Mouse (Mus musculus): ENCODE results near the gene Snapc3. TPM values are rescaled to one million over a fixed set of nuclear protein-coding genes. Genes with fewer than 3 reads are reported as not detected.
"Not testable (repeated sequence)": the region's sequence is repeated elsewhere in the genome, so short reads cannot be mapped to it uniquely, and the experiment has no call there.

Gene Snapc3
- polyA plus RNA-seq, 1 experiment = 31.8 TPM

- Histone ChIP-seq H3K4me3 (ENCODE audit: insufficient read depth, low read length) (no peak overlapping the region), H3K4me1 (ENCODE audit: control insufficient read depth, insufficient read depth, low read length) (no peaks in the 10 kb centered on the region), H3K27ac (ENCODE audit: insufficient read depth, low read length) (no peak overlapping the region)
- TF ChIP-seq CTCF (IDR thresholded peaks at IDR 0.05; ENCODE audit: extremely low read depth, insufficient read depth, low read length) (no peak), POLR2A (IDR thresholded peaks at IDR 0.05; ENCODE audit: extremely low read depth, insufficient read depth, low read length) (no peak)
These were observed 50.7 kb downstream of the Snapc3 start for GRCm38 (mm10) chr4:83468208-83468607.

DNA sequence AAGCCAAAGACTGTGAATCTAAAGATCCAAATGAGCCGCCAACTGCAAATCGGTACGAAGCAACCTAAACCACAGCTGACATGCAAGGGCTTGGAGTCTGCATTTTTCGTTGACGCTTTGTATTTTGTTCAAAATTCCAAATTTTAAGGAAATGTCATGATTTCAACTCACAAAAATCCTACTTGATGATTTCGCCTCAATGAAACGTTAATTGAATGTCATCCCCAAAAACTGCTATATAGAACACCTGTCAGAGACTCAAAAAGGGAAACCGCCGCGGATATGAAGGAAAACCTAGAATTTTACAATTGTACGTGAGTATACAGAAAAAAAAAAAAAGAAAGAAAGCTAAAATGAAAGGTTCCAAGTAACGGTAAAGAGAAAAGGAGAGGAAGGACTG is 67.7 kb downstream of the Snapc3 start:
- Histone ChIP-seq H3K4me3 (ENCODE audit: insufficient read depth, low read length) (peak overlapping the region; percentile 90), H3K27ac (ENCODE audit: insufficient read depth, low read length) (no peak overlapping the region), H3K4me1 (ENCODE audit: control insufficient read depth, insufficient read depth, low read length) (peaks cover 5% of the 10 kb centered on the region)
- TF ChIP-seq CTCF (IDR thresholded peaks at IDR 0.05; ENCODE audit: extremely low read depth, insufficient read depth, low read length) (no peak), POLR2A (IDR thresholded peaks at IDR 0.05; ENCODE audit: extremely low read depth, insufficient read depth, low read length) (no peak)

GRCm38 (mm10) chr4:83485735-83486116 is 68.2 kb downstream of the Snapc3 start:
- peak; percentile 44 for TF ChIP-seq CTCF (IDR thresholded peaks at IDR 0.05; ENCODE audit: extremely low read depth, insufficient read depth, low read length)
- TF ChIP-seq POLR2A (IDR thresholded peaks at IDR 0.05; ENCODE audit: extremely low read depth, insufficient read depth, low read length) = no peak
- Histone ChIP-seq H3K27ac (ENCODE audit: insufficient read depth, low read length) (peak overlapping the region; percentile 100), H3K4me3 (ENCODE audit: insufficient read depth, low read length) (peak overlapping the region; percentile 90), H3K4me1 (ENCODE audit: control insufficient read depth, insufficient read depth, low read length) (peaks cover 5% of the 10 kb centered on the region)

GRCm38 (mm10) chr4:83486117-83486901 is 68.8 kb downstream of the Snapc3 start, which contains the start of gene Psip1:
Gene Psip1, minus strand, starts transcription at chr4:83486459.
- no peak for TF ChIP-seq CTCF (IDR thresholded peaks at IDR 0.05; ENCODE audit: extremely low read depth, insufficient read depth, low read length)
- TF ChIP-seq POLR2A (IDR thresholded peaks at IDR 0.05; ENCODE audit: extremely low read depth, insufficient read depth, low read length) = peak; percentile 56; the same call in 1 of the 2 replicates
- H3K27ac ChIP-seq (ENCODE audit: insufficient read depth, low read length) = peak within 1 kb of the TSS; percentile 100

GRCm38 (mm10) chr4:83489121-83489520 is 71.6 kb downstream of the Snapc3 start:
- Histone ChIP-seq H3K4me3 (ENCODE audit: insufficient read depth, low read length) (no peak overlapping the region), H3K27ac (ENCODE audit: insufficient read depth, low read length) (no peak overlapping the region), H3K4me1 (ENCODE audit: control insufficient read depth, insufficient read depth, low read length) (no peaks in the 10 kb centered on the region; the same call in 1 of the 2 replicates)
- no peak for TF ChIP-seq POLR2A (IDR thresholded peaks at IDR 0.05; ENCODE audit: extremely low read depth, insufficient read depth, low read length)
- TF ChIP-seq CTCF (IDR thresholded peaks at IDR 0.05; ENCODE audit: extremely low read depth, insufficient read depth, low read length) = no peak

More at GRCm38 (mm10) chr4:83486117-83486901, 68.8 kb downstream of the Snapc3 start, which contains the start of gene Psip1:
- Histone ChIP-seq H3K4me3 (ENCODE audit: insufficient read depth, low read length) (peak within 1 kb of the TSS; percentile 90), H3K4me1 (ENCODE audit: control insufficient read depth, insufficient read depth, low read length) (peaks cover 3% of the 10 kb centered on the region)

DNA sequence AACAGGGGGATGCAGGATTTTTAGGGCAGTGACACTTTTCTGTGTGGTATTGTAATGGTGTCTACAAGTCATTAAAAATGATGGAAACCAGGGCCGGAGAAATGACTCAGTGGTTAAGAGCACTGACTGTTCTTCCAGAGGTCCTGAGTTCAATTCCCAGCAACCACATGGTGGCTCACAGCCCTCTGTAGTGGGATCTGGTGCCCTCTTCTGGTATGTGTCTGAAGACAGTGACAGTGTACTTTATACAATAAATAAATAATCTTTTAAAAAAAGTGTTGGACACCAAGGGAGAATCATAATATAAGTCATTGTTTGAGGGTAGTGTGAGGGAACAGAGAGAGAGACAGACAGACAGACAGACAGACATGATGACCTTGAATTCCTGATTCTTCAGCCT is 75.6 kb downstream of the Snapc3 start:
- Histone ChIP-seq H3K27ac (ENCODE audit: insufficient read depth, low read length) (no peak overlapping the region), H3K4me1 (ENCODE audit: control insufficient read depth, insufficient read depth, low read length) (no peaks in the 10 kb centered on the region), H3K4me3 (ENCODE audit: insufficient read depth, low read length) (no peak overlapping the region)
- TF ChIP-seq POLR2A (IDR thresholded peaks at IDR 0.05; ENCODE audit: extremely low read depth, insufficient read depth, low read length) (no peak), CTCF (IDR thresholded peaks at IDR 0.05; ENCODE audit: extremely low read depth, insufficient read depth, low read length) (no peak)

DNA sequence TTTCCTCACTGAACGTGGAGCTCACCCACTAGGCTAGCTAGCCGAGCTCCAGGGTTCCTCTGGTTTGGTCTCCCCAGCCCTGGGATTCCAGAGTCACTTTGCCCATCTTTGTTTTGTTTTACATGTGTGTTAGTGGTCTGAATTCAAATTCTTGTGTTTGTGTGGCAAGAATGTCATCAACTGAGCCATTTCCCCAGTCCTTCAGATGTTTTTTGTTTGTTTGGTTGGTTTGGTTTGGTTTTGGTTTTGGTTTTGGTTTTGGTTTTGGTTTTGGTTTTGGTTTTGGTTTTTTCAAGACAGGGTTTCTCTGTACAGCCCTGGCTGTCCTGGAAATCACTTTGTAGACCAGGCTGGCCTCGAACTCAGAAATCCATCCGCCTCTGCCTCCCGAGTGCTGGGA is 79.5 kb downstream of the Snapc3 start:
- not testable (repeated sequence) for H3K27ac ChIP-seq (ENCODE audit: insufficient read depth, low read length); H3K4me1 ChIP-seq (ENCODE audit: control insufficient read depth, insufficient read depth, low read length); H3K4me3 ChIP-seq (ENCODE audit: insufficient read depth, low read length)

GRCm38 (mm10) chr4:83500154-83501036 is 82.9 kb downstream of the Snapc3 start:
- Histone ChIP-seq H3K27ac (ENCODE audit: insufficient read depth, low read length) (0 out of 2 replicates have a peak overlapping the region, but pooled peaks have one; percentile 23), H3K4me3 (ENCODE audit: insufficient read depth, low read length) (peak overlapping the region; percentile 61), H3K4me1 (ENCODE audit: control insufficient read depth, insufficient read depth, low read length) (0 out of 2 replicates have a peak, but pooled peaks cover 2% of the 10 kb centered on the region)
- TF ChIP-seq CTCF (IDR thresholded peaks at IDR 0.05; ENCODE audit: extremely low read depth, insufficient read depth, low read length) = no peak
- TF ChIP-seq POLR2A (IDR thresholded peaks at IDR 0.05; ENCODE audit: extremely low read depth, insufficient read depth, low read length) = no peak

- Histone ChIP-seq H3K4me3 (ENCODE audit: insufficient read depth, low read length) (peak overlapping the region; percentile 61; the same call in 1 of the 2 replicates), H3K4me1 (ENCODE audit: control insufficient read depth, insufficient read depth, low read length) (0 out of 2 replicates have a peak, but pooled peaks cover 2% of the 10 kb centered on the region), H3K27ac (ENCODE audit: insufficient read depth, low read length) (no peak overlapping the region)
- no peak for TF ChIP-seq CTCF (IDR thresholded peaks at IDR 0.05; ENCODE audit: extremely low read depth, insufficient read depth, low read length)
- TF ChIP-seq POLR2A (IDR thresholded peaks at IDR 0.05; ENCODE audit: extremely low read depth, insufficient read depth, low read length) = no peak
These were observed 83.5 kb downstream of the Snapc3 start for GRCm38 (mm10) chr4:83501037-83501430.
